Mouse (Mus musculus) urinary bladder, adult 2 months (tissue): ENCODE measurements around the gene Mrpl42. TPM values are rescaled to one million over a fixed set of nuclear protein-coding genes. Genes with fewer than 3 reads are reported as not detected.
"Not testable (repeated sequence)": the region's sequence is repeated elsewhere in the genome, so short reads cannot be mapped to it uniquely, and the experiment has no call there.

Source experiments
- DNase-seq: peaks from one replicate; pipeline ENCODE4 v3.0.0; 2022; ENCODE audit warnings: low spot score
- polyA plus RNA-seq: library from polyadenylated mRNA; depleted of rRNA; stranded (reverse); fragments of >200 nt; gene quantifications from 2 replicates; pipeline ENCODE4 v1.2.3, GENCODE M21; 2012; rRNA removed

Gene Mrpl42
- polyA plus RNA-seq, result 178 and 179 TPM in 2 replicates

DNA sequence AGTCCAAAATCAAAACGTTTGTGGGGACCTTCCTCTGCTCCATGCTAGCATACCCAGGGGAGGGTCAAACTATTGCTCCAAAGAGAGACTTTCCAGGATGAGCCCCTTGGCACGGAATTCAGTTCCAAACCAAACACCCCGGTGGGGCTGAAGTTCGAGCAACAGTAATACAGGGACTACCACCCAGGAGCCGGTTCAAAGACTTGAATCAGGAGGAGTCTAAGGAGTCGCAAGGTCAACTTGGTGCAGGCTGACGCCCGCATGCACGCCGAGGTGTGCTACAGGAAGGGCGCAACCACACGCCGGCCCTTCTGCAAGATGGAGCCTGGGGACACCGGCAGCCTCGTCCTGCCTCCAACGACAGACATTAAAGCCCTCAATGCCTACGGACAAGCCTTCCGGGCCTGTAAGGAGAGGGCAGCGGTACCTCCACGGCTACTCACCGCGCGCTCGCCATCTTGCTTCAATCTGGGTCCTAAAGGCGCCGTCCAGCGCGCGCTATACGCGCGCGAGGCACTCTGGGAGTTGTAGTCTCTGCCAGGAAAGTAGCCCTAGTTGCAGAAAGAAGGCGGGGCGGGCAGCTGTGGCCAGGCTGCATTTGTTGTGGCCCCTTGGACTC is at the start of gene Mrpl42:
Gene Mrpl42, minus strand, starts transcription at position 478 of the 619 bp plus-strand sequence.
- DNase-seq, result peak; percentile 57

- no peak for DNase-seq
Observed at GRCm38 (mm10) chr10:95550506-95550905, 48.8 kb upstream of the Mrpl42 start.

GRCm38 (mm10) chr10:95549080-95549479 is 47.3 kb upstream of the Mrpl42 start:
- DNase-seq, result not testable (repeated sequence)

DNA sequence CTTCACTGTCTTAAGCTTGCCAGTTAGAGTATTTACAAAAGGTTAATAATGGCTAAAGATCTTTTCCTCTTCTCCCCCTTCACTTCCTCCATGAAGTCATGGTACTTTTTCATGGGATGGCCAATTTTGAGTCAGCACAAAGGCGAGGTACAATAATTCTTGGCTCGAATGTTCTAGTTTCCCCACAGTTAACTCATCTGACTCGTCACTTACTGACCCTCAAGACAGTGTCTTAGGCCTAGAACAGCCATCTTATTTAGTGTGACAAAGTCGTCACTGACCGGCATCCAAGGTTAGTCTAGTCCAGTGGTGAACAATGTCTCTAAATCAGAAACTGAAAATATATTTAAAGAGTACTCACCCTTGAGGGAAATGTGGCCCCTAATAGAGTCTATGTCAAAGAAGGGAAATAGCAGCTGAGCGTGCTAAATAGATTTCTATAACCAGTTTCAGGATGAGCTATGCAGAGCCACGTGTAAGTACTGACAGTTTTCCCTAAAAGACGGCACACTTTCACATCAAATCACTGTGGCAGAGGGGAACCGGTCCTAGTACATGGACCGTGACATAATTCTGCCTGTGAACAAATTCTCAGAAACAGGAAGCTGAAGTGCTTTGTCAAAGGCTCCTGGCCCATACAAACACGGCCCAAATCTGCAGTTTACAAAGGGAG is 46.5 kb upstream of the Mrpl42 start:
- DNase-seq, result no peak

DNA sequence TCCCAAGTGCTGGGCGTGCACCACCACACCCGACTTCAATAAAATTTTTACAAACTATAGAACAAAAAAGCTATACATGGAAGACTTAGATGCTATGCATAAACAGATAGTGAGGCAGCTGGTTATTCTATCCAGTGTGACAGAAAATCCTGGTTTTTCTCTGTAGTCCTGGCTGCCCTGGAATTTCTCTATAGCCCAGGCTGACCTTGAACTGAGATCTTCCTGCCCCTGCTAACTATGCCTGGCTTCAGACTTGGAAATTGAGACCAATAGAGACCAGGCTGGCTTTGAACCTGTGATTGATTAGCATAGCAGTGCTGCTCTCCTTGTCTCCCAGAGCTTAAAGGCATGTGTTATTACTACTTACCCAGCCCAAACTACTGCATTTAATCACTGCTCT is 44.4 kb upstream of the Mrpl42 start:
- DNase-seq, result no peak

DNA sequence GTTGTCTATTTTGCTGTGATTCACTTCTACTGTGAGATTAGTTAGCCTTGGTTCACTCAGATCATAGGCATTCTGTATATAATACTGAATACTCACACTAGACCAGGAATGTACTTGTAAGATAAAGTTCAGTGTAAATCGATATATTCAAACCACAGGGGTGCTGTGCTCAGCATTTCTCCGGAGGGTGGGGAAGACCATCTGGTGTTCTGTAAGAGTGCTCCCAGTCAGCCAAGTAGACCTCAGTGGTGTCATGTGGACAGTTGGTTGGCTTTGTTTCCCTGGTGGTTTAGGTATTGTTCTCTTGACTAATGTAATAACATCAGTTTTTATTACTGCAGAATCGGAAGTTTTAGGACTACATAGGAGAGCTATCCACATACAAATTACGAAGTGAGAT is 43.3 kb upstream of the Mrpl42 start:
- no peak for DNase-seq

DNA sequence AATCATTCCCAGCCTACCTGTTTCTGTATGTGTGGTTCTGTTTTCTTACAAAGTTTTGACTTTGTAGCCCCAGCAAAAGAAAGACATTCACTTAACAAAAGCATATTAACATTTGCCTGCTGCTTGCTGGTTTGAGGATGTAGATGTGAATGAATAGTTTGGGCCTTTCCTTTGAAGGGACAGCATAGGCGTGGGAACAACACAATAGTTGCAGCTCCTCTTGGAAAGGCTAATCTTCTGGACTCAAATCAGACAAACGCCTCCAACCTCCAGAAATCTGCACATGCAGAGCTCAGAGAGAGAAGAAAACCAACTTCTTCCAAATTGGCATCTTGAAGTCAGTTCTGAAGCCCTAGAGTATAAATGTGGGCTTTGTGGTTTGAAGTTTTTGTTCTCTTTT is 42.9 kb upstream of the Mrpl42 start:
- DNase-seq, result no peak

DNA sequence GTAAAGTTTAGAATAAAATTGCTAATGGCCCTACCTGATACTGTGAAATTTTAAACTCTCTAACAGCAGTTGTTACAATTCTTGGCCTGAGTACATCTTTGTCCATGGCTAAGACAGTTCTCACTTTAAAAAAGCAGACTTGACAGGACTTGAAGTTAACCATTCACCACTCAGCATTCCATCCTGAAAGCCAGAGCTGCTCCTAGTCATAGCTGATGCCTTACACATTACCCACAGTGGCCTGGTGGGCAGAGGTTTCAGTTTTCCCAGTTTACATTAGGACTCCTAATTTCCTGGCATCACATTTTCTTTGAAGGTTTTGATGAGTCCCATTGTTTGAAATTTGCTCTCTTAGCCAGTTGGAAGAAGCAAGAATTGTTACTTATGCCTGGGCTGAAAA is 42.3 kb upstream of the Mrpl42 start:
- no peak for DNase-seq

- DNase-seq, result no peak
Observed at GRCm38 (mm10) chr10:95543377-95543776, 41.6 kb upstream of the Mrpl42 start.

DNA sequence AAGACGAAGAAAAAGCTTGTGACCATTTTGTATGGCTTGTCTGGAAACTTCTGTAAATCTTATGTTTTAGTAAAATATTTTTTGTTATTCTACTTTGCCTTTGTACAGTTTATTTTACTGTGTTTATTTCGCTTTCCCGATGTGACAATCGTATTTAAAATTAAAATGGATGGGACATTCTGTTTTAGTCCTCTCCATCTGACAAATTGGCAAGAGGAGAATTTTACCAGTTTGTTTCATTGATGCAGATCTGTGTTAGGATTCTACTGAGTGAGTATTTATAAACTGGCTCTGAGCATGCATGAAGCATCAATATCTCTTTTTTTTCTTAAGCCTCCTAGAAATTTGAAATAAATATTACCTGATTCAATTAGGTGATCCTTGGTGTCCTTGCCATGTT is 41.2 kb upstream of the Mrpl42 start:
- no peak for DNase-seq

DNA sequence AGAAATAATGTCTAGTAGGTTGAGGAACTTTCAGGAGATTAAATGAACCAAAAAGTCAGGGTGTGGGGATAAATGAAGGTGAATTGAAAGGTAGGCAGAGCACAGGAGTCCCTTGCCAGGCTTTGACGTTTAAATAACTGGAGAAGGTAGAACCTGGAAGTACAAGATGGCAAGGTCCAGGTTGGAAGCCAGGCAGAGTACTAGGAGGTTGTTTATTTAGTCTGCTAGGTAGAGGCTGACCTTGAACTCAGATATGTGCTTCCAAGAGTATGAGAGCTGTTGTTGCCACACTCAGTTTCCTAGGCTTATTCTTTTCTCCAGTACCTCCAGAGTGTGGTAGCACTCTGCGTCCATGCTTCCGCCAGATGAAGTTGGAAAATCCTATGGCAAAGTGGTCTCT is 38.1 kb upstream of the Mrpl42 start:
- no peak for DNase-seq

DNA sequence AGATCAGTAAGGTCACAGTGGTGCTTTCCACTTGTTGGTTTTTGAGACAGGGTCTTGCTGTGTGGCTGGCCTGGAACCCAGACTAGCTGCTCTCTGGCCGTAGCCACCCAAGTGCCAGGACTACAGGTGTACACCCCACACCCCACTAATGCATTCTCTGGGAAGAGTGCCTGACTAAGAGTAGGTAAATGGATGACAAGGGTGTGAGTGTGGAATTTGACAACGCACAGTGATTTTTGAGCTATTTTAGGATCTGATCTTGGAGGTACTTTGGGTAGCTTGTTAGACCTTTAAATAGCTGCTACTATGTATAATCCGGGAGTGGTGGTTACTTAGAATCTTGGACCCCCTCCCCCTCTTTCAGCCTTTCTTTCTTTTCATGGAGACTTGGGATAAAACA is 37.5 kb upstream of the Mrpl42 start:
- DNase-seq, result no peak

DNA sequence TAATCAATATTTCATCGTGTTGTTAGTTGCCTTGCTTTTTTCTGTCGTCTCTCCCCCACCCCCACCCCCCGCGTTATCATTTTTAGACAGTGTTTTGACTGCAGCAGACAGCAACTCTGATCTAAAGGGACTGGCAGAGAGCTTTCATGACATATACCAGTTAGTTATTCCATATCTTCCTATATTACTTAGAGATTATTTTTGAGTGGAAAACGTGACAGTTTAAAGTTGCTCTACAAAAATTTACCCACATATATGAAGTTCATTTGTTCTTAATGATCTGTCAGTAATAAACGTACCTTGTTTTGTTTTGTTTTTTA is 34.4 kb upstream of the Mrpl42 start:
- DNase-seq, result no peak

DNA sequence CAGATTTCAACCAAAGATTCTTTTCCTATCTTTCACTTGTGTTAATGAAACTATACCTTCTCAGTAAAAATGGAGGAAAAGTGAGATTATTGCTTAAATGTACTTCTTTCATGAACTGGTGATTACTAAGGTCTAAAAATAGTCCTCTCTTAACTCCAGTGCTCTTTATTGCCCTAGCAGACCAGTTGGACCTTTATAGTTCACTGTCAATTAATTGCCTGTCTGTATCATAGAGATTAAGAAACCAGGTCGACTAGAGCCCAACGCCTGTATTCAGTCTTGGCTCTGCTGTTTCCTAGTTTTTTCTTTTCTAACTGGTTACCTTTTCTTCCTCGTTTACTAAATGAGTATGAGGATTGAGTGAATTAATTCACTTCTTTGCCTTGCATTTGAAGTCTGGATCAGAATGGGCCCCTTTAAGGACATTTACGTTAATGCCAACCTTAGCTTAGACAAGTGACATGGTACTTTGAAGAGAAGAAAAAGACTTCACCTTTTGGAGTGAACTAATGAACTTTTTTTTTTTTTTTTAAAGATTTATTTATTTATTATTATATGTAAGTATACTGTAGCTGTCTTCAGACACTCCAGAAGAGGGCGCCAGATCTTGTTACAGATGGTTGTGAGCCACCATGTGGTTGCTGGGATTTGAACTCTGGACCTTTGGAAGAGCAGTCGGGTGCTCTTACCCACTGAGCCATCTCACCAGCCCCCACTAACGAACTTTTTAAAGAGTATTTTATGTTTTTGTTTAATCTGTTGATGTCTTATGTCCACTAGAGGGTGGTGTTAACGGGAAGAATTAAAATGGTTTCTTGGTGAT is 33.9 kb upstream of the Mrpl42 start:
- DNase-seq, result no peak

DNA sequence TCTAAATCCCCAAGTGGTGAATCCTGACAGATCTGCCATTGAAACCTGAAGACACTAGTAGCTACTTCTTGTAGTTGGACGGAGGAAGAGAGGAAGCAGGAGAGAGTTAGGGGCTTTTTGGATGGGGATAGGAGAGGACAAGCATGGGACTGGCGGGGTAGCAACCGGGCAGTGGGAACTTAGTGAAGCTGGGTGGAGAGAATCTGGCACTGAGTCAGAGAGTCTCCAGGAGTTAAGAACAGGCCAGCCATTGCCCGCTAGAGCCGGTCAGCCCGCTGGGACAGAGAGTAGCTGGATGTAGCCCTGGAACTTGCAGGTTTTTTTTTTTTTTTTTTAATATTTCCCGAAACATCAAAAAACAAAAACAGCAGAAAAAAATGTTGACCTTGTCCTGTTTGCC is 31.6 kb upstream of the Mrpl42 start:
- no peak for DNase-seq

DNA sequence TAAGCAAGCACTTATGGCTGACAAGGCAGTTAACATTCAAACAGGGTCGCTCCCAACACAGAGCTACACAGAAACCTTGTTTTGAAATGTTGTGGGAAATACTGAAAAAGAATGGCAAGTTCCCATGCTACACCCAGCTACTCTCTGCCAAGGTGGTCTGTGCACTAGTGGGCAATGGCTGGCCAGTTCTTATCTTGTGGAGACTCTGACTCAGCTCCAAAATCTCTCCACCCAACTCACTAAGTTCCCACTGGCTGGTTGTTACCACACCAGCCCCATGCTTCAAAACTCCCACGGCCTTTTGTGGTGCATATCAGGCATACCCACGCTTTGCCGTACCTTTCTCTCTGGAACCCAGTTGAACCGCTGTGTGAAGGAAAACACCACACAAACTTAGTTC is 31.2 kb upstream of the Mrpl42 start:
- DNase-seq, result no peak

GRCm38 (mm10) chr10:95530551-95531121 is 28.9 kb upstream of the Mrpl42 start:
- no peak for DNase-seq

- no peak for DNase-seq
Observed at GRCm38 (mm10) chr10:95526495-95527122, 24.9 kb upstream of the Mrpl42 start.

DNA sequence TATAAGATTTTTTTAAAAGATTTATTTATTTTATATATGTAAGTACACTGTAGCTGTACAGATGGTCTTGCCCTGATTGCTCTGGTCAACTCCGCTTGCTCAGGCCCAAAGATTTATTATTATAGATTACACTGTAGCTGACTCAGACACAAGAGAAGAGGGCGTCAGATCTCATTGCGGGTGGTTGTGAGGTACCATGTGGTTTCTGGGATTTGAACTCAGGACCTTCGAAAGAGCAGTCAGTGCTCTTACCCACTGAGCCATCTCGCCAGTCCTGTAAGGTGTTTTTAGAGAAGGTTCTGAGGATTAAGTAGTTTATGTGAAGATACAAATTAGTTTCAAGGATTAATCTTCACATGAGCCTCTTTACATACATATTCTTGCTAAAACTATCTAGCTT is 24.1 kb upstream of the Mrpl42 start:
- no peak for DNase-seq

DNA sequence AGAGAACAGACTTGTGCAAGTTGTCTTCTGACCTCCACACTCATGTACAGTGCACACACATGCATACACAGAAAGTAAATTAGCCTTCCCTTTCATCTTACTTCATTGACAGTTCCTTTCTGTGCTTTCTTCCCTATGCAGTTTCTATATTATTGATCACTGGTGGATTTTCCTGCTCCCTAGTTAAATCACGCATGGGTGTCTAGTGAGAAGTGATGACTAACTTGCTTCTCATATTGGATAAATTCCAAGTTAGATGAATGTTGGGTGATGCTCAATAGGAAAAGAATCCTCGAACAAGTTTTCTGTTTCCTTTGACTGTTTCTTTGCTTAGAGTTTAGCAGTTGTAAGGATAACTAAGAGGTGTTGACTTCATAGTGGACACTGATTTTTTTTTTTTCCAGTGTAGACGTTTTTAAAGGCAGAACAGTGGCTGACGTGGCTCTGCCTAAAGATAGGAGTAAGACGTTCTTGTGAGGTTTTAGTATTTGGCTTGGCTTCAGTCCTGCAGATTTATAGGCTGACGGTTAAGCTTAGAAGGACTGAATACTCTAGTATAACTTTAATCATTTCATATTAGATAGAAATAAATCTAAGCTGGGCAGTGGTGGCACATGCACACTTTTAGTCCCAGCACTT is 23.4 kb upstream of the Mrpl42 start:
- no peak for DNase-seq

DNA sequence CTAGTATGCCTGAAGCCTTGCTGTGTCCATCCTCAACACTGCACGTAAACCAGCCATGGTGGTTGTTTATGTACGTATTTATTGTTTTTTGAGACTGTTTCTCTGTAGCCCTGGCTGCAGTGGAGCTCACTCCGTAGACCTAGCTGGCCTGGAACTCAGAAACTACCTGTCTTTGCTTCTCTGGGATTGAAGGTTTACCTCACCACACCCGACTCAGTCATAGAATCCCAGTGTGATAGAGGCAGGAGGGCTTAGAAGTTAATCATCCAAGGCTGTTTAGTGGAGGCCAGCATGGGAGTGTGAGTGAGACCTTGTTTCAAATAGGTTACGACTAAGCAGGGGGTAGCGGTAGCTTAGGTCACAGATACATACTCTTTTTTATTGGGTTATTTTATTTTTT is 15.9 kb upstream of the Mrpl42 start:
- no peak for DNase-seq
